Mouse (Mus musculus) bone marrow macrophage, adult 2 months (primary cell): ENCODE measurements around the gene Jmjd8.

Experiments used
- CTCF ChIP-seq: IDR thresholded peaks from 2 replicates; pipeline ENCODE4 v1.5.1; 2012; ENCODE audit warnings: low read depth, mild to moderate bottlenecking, low read length, moderate library complexity
- POLR2A ChIP-seq: IDR thresholded peaks from 2 replicates; pipeline ENCODE4 v1.6.1; 2012; ENCODE audit warnings: mild to moderate bottlenecking, low read depth, low read length, borderline replicate concordance

GRCm38 (mm10) chr17:25867509-25867835 lies 38.8 kb downstream of the Jmjd8 start:
- TF ChIP-seq CTCF (no peak), POLR2A (no peak)
